Mouse (Mus musculus) midbrain, embryonic 16.5 days (tissue): Measurements from ENCODE around the gene Ahnak. TPM values are rescaled to one million over a fixed set of nuclear protein-coding genes. Genes with fewer than 3 reads are reported as not detected.

ENCODE experiments used
- ATAC-seq: fragments of 200-750 bp; cut with Nextera tagmentation; 2 replicates; pipeline ENCODE4 v1.8.0; 2017; ENCODE audit warnings: moderate TSS enrichment
- H3K27ac ChIP-seq: fragments of 300-500 bp; sonication (generic); 2 replicates; pipeline ENCODE4 v1.5.1; 2014; ENCODE audit warnings: mild to moderate bottlenecking, low read length, mixed read lengths
- H3K27me3 ChIP-seq: fragments of 300-500 bp; sonication (generic); 2 replicates; pipeline ENCODE4 v1.6.1; 2014; ENCODE audit warnings: low read depth, low read length, mixed read lengths; ENCODE audit not compliant: control insufficient read depth, insufficient read depth
- H3K36me3 ChIP-seq: fragments of 300-500 bp; sonication (generic); 2 replicates; pipeline ENCODE4 v1.6.1; 2014; ENCODE audit warnings: mild to moderate bottlenecking, low read length, moderate library complexity, mixed read lengths; ENCODE audit not compliant: control insufficient read depth, insufficient read depth
- H3K4me1 ChIP-seq: fragments of 300-500 bp; sonication (generic); 2 replicates; pipeline ENCODE4 v1.6.1; 2014; ENCODE audit warnings: mild to moderate bottlenecking, low read length, mixed read lengths; ENCODE audit not compliant: control insufficient read depth, insufficient read depth
- H3K4me2 ChIP-seq: fragments of 300-500 bp; sonication (generic); 2 replicates; pipeline ENCODE4 v1.6.1; 2014; ENCODE audit warnings: mild to moderate bottlenecking, low read length, mixed read lengths
- H3K4me3 ChIP-seq: fragments of 300-500 bp; sonication (generic); 2 replicates; pipeline ENCODE4 v1.5.1; 2014; ENCODE audit warnings: low read depth, mild to moderate bottlenecking, low read length, moderate library complexity, mixed read lengths
- H3K9ac ChIP-seq: fragments of 300-500 bp; sonication (generic); 2 replicates; pipeline ENCODE4 v1.6.1; 2014; ENCODE audit warnings: low read depth, low read length, mixed read lengths
- H3K9me3 ChIP-seq: fragments of 300-500 bp; sonication (generic); replicated peaks from 2 replicates; pipeline ENCODE4 v1.6.1; 2014; ENCODE audit warnings: mild to moderate bottlenecking, low read length, mixed read lengths; ENCODE audit not compliant: control insufficient read depth, poor library complexity, severe bottlenecking
- WGBS: fragments of 180-500 bp; shearing (Covaris S2); extraction: QIAGEN DNeasy Blood & Tissue Kit; methylation state at CpG from one replicate; pipeline ENCODE4 v1.1.7; 2014; 5-methylcytosine and 5-hydroxymethylcytosine counted together
- polyA plus RNA-seq: library from polyadenylated mRNA; unstranded; fragments of >200 nt; fragmentation: Nextera tagmentation; extraction: Ambion mirVana; gene quantifications from 2 replicates; pipeline ENCODE4 v1.2.1, GENCODE M21; 2015

Gene Ahnak
- polyA plus RNA-seq, 1 experiment from 2014 or later, result 2.7 TPM

GRCm38 (mm10) chr19:8981450-8982168 is 7.5 kb upstream of the Ahnak start:
- WGBS, result 72% methylated on average over 2 of the region's 2 CpGs

DNA sequence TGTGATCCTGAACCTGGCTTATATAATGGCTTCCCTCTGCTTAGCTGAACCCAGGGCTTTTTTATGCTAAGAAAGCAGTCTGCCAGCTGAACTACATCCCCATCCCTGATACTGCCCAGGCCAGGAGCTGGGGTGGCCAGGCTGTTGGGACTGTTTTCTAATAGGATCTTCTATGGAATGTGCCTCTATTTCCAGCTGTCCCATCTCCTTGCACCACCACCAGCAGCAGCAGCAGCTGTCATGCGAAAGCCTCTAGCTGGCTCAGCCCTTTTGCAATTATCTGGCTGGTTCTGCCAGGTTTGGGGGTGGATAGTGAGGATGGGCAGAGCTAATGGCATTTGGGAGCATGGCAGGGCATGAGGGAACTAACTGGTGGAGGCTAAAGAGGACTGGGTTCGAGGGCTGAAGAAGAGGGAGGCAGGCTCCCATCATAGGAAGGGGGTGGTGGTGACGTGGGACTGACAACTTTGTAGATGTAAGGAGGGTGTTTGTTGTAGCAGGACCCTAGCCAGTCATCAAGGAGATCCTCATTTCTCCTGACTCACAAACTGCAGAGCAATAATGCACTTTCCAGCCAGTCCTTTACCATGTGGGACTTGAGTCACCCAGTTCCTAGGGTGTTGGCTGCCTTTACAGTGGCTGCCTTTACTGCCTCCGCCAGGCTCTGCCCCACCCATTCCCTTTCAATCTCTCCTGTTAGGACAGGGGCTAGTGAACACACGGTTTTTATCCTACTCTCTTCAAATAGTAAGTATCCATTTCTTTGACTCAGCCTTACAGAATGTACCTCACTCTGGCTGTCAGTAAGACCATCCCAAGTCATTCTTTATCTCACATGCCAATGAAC is 6.6 kb upstream of the Ahnak start:
- Histone ChIP-seq H3K27me3 (no peaks in the 10 kb centered on the region), H3K9ac (no peak overlapping the region), H3K27ac (no peak overlapping the region), H3K4me3 (no peak overlapping the region), H3K9me3 (no peaks in the 10 kb centered on the region), H3K4me2 (no peak overlapping the region), H3K36me3 (peaks cover 13% of the 10 kb centered on the region), H3K4me1 (peaks cover 22% of the 10 kb centered on the region)
- WGBS, result 58% methylated on average over 5 of the region's 5 CpGs
- ATAC-seq, result no peak

More at GRCm38 (mm10) chr19:8981450-8982168, 7.5 kb upstream of the Ahnak start:
- no peak overlapping the region for H3K4me3 ChIP-seq
- no peak overlapping the region for H3K9ac ChIP-seq
- no peak for ATAC-seq
- no peak overlapping the region for H3K27ac ChIP-seq
- peaks cover 22% of the 10 kb centered on the region for H3K4me1 ChIP-seq
- no peaks in the 10 kb centered on the region for H3K9me3 ChIP-seq
- H3K36me3 ChIP-seq, result peaks cover 19% of the 10 kb centered on the region
- H3K4me2 ChIP-seq, result no peak overlapping the region
- no peaks in the 10 kb centered on the region for H3K27me3 ChIP-seq

GRCm38 (mm10) chr19:8983150-8983650 is 5.9 kb upstream of the Ahnak start:
- no peak overlapping the region for H3K27ac ChIP-seq
- H3K4me3 ChIP-seq, result no peak overlapping the region
- peaks cover 11% of the 10 kb centered on the region for H3K36me3 ChIP-seq
- H3K9ac ChIP-seq, result no peak overlapping the region
- ATAC-seq, result no peak
- no peaks in the 10 kb centered on the region for H3K27me3 ChIP-seq
- WGBS, result 59% methylated on average over 4 of the region's 4 CpGs
- H3K4me1 ChIP-seq, result peaks cover 22% of the 10 kb centered on the region
- H3K4me2 ChIP-seq, result no peak overlapping the region
- H3K9me3 ChIP-seq, result no peaks in the 10 kb centered on the region

DNA sequence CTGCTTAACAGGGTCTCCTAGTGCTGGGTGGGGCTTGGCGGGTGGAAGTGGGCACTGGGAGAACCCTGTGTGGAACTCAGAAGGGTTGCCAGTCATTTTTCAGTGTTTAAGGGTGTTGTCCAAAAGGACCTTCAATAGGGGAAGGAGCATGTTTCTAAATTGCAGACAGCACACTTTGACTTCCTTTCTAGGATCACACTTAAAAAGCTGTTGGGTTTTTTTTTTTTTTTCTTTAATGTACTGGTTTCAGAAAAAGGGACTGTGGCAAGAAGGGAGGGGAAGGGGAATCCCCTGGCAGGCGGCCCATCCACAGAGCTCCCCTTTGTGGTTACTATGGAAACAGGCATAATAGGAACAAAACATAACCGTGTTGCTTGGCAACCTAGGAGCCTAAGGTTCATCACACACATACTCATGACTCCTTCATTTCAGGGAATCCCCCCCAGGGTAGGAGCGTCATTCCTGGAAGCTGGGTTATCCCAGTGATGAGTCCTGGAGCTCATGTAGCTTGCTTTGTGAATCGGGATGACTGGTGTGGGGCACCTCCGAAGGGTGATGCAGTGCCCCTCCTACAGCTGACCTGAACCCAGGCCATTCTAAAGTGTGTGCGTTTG is 4.7 kb upstream of the Ahnak start:
- Histone ChIP-seq H3K9ac (no peak overlapping the region), H3K27me3 (peaks cover 6% of the 10 kb centered on the region; the same call in 1 of the 2 replicates), H3K4me1 (peaks cover 27% of the 10 kb centered on the region), H3K27ac (peak overlapping the region; percentile 51), H3K4me2 (peak overlapping the region; percentile 22), H3K9me3 (no peaks in the 10 kb centered on the region), H3K36me3 (no peaks in the 10 kb centered on the region), H3K4me3 (no peak overlapping the region)
- peak; percentile 75 for ATAC-seq
- 2% methylated on average over 7 of the region's 7 CpGs for WGBS

DNA sequence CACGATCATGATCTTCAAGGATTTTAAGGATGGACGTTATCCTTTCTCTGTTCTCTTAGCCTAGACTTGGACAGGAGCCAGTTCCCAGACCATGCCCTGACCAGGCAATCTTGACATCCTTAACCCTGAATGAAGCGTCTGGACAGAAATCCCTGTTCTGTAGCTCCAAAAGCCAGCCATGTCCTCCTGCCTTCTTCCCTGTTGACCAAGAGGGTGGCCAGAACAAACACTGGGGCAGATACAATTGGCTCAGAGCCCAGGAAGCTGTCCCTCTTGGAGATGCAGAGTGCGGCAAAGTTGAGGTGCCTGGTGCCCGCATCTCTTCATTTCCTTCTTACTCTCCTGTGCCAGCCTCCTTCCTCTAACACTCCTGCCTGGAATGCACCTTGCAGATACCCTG is 3.2 kb upstream of the Ahnak start:
- H3K9me3 ChIP-seq, result no peaks in the 10 kb centered on the region
- no peaks in the 10 kb centered on the region for H3K36me3 ChIP-seq
- 69% methylated on average over 5 of the region's 5 CpGs for WGBS
- H3K4me1 ChIP-seq, result peaks cover 38% of the 10 kb centered on the region
- no peak overlapping the region for H3K4me3 ChIP-seq
- no peak overlapping the region for H3K4me2 ChIP-seq
- no peak overlapping the region for H3K27ac ChIP-seq
- H3K9ac ChIP-seq, result no peak overlapping the region
- ATAC-seq, result no peak
- peaks cover 13% of the 10 kb centered on the region for H3K27me3 ChIP-seq

DNA sequence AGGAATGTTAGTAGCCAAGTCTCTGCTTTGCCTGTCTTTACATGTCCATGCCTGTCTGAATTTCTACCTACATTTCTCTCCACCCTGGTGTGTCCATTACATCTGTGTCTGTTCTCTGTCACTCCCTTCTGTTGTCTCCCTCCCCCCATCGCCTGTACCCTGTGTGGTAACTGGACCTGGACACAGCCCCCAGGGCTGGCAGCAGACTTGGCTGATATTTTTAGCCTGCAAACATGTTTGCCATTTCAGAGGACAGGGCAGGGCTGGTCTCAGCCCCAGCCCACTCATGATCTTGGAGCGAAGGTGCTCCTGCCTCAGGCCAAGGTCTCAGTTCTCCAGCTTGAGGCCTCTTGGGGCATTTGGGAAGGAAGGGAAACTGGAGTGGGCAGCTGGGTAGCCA is 1.3 kb upstream of the Ahnak start:
- no peak overlapping the region for H3K9ac ChIP-seq
- no peaks in the 10 kb centered on the region for H3K36me3 ChIP-seq
- ATAC-seq, result no peak
- H3K4me1 ChIP-seq, result peaks cover 35% of the 10 kb centered on the region
- no peak overlapping the region for H3K4me2 ChIP-seq
- H3K9me3 ChIP-seq, result no peaks in the 10 kb centered on the region
- H3K27me3 ChIP-seq, result peaks cover 13% of the 10 kb centered on the region
- no peak overlapping the region for H3K4me3 ChIP-seq
- WGBS, result 60% methylated on average over 2 of the region's 2 CpGs
- no peak overlapping the region for H3K27ac ChIP-seq

DNA sequence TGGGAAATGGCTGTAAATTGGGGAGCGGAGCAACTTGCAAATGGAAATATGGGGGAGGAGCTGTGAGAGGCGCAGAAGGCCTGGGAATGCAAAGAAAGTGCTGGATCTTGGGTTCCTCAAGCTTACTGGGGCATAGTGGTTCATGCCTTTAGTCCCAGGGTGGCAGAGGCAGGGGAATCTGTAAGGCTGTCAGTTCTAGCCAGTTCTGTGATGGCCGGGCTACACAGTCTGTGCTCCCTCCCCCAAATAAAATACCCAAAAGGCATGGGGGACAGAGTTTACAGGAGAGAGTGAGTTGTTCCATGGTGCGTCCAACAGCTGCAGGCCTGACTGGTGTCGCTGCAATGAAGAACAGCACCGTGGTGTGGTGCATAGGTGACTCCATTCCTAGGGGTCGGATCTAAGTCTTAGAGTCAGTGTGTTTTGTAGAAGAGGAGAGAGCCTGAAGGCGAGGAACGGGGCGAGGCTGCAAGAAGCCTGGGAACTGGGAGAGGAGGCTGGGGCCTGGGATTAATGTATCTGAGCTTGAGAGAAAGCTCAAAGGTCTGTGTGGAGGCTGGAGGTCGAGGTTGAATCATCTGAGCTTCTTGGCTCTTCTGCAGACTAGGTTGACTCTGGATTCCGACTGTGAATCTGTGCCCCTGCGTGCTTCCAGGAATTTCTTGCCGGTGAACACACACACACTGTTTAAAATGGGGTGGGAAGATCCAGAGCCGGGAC is 578 bp upstream of the Ahnak start:
- Histone ChIP-seq H3K9ac (peak overlapping the region; percentile 59; the same call in 1 of the 2 replicates), H3K27ac (no peak overlapping the region)

DNA sequence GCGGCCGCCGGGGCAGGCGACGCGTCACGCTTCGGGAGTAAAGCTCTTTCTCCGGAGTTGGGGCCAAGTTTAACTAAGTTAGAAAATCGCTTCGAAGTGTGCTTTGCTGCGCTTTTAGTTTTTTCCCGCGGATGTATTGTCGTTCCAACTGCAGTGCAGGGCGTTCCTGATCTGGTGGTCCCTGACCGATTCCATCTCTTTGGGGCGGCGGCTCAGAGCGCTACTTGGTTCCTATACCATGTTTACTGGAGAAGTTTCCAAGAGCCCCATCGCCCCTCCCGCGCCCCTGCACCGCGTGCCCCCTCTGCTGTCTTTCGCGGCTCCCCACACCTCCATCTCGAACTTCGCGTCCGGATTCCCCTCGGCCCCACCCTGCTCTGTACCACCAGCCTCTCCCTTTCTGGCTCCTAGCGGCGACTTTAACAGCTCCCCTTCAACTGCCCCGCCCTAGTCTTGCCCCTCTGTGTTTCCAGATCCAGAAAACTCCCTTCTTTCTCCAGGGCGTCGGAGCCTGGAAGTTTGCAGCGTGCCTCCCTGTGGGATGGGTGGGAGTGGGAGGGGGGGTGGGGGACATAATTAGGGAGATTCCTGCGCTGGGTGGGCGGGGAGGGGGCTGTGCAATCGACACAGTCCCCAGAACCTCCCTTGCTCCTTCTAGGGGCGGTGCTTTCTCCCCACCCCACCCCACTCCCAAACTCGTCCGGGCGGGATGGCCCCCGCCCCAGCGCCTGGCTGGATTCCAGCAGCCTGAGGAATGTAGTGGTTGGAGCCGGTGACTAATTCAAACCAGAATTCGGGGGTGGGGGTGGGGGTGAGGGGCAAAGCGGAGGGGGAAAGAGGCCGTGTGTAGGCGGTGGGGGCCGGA is 715 bp downstream of the Ahnak start:
- peak; percentile 25 for ATAC-seq
- Histone ChIP-seq H3K27ac (no peak overlapping the region), H3K9me3 (no peaks in the 10 kb centered on the region), H3K4me1 (peaks cover 23% of the 10 kb centered on the region), H3K9ac (peak overlapping the region; percentile 59), H3K27me3 (peaks cover 13% of the 10 kb centered on the region), H3K4me2 (peak overlapping the region; percentile 66), H3K4me3 (peak overlapping the region; percentile 41), H3K36me3 (no peaks in the 10 kb centered on the region)
- WGBS, result under 1% methylated on average over 53 of the region's 53 CpGs

More for the DNA sequence above, 578 bp upstream of the Ahnak start:
- 16% methylated on average over 15 of the region's 15 CpGs for WGBS
- Histone ChIP-seq H3K4me3 (peak overlapping the region; percentile 41), H3K4me1 (peaks cover 35% of the 10 kb centered on the region), H3K4me2 (peak overlapping the region; percentile 66), H3K27me3 (peaks cover 13% of the 10 kb centered on the region), H3K9me3 (no peaks in the 10 kb centered on the region), H3K36me3 (no peaks in the 10 kb centered on the region)
- no peak for ATAC-seq
